Mouse (Mus musculus) hindbrain, embryonic 14.5 days (tissue): Measurements from ENCODE around the gene Chrd. TPM values are rescaled to one million over a fixed set of nuclear protein-coding genes. Genes with fewer than 3 reads are reported as not detected.

Experiments
- ATAC-seq: fragments of 200-750 bp; cut with Nextera tagmentation; 2 replicates; pipeline ENCODE4 v1.8.0; 2017; ENCODE audit warnings: moderate number of reproducible peaks, mild to moderate bottlenecking, moderate TSS enrichment, moderate library complexity; ENCODE audit not compliant: low FRiP score
- DNase-seq: peaks from one replicate; pipeline ENCODE4 v3.0.0-alpha.2; 2015; ENCODE audit warnings: low spot score
- H3K27ac ChIP-seq: fragments of 300-500 bp; sonication (generic); 2 replicates; pipeline ENCODE4 v1.5.1; 2014; ENCODE audit warnings: mild to moderate bottlenecking, moderate library complexity
- H3K27me3 ChIP-seq: fragments of 300-500 bp; sonication (generic); 2 replicates; pipeline ENCODE4 v1.6.1; 2014; ENCODE audit warnings: mild to moderate bottlenecking, low read length, mixed read lengths; ENCODE audit not compliant: control insufficient read depth, insufficient read depth
- H3K36me3 ChIP-seq: fragments of 300-500 bp; sonication (generic); replicated peaks from 2 replicates; pipeline ENCODE4 v1.6.1; 2014; ENCODE audit not compliant: control insufficient read depth, insufficient read depth
- H3K4me1 ChIP-seq: fragments of 300-500 bp; sonication (generic); replicated peaks from 2 replicates; pipeline ENCODE4 v1.6.1; 2014; ENCODE audit warnings: antibody characterized with exemption, low read length, mixed read lengths; ENCODE audit not compliant: control insufficient read depth, insufficient read depth
- H3K4me2 ChIP-seq: fragments of 300-500 bp; sonication (generic); replicated peaks from 2 replicates; pipeline ENCODE4 v1.6.1; 2014; ENCODE audit warnings: mild to moderate bottlenecking, moderate library complexity
- H3K4me3 ChIP-seq: fragments of 300-500 bp; sonication (generic); replicated peaks from 2 replicates; pipeline ENCODE4 v1.5.1; 2014; ENCODE audit warnings: mild to moderate bottlenecking, low read length
- H3K9ac ChIP-seq: fragments of 300-500 bp; sonication (generic); 2 replicates; pipeline ENCODE4 v1.6.1; 2014
- H3K9me3 ChIP-seq: fragments of 300-500 bp; sonication (generic); 2 replicates; pipeline ENCODE4 v1.6.1; 2016; ENCODE audit warnings: low read length; ENCODE audit not compliant: control insufficient read depth
- WGBS: fragments of 180-500 bp; shearing (Covaris S2); extraction: QIAGEN DNeasy Blood & Tissue Kit; methylation state at CpG from one replicate; pipeline ENCODE4 v1.1.7; 2014; 5-methylcytosine and 5-hydroxymethylcytosine counted together
- polyA plus RNA-seq: library from polyadenylated mRNA; unstranded; fragments of >200 nt; fragmentation: Nextera tagmentation; extraction: Ambion mirVana; gene quantifications from 2 replicates; pipeline ENCODE4 v1.2.1, GENCODE M21; 2014

The Chrd gene
- polyA plus RNA-seq, 1 experiment from 2014 or later = 7.3 TPM

GRCm38 (mm10) chr16:20781101-20781630, 48.2 kb downstream of the Chrd start:
- no peak for DNase-seq
- H3K4me1 ChIP-seq = no peaks in the 10 kb centered on the region
- no peak overlapping the region for H3K27ac ChIP-seq
- no peak overlapping the region for H3K4me2 ChIP-seq
- H3K36me3 ChIP-seq = no peaks in the 10 kb centered on the region
- no peaks in the 10 kb centered on the region for H3K9me3 ChIP-seq
- ATAC-seq = no peak
- 69% methylated on average over 4 of the region's 4 CpGs for WGBS
- H3K4me3 ChIP-seq = no peak overlapping the region
- H3K9ac ChIP-seq = no peak overlapping the region
- H3K27me3 ChIP-seq = no peaks in the 10 kb centered on the region

- Histone ChIP-seq H3K4me2 (no peak overlapping the region), H3K27ac (no peak overlapping the region), H3K36me3 (no peaks in the 10 kb centered on the region), H3K4me3 (no peak overlapping the region), H3K4me1 (no peaks in the 10 kb centered on the region), H3K9ac (no peak overlapping the region), H3K9me3 (no peaks in the 10 kb centered on the region), H3K27me3 (no peaks in the 10 kb centered on the region)
- WGBS = 98% methylated on average over 2 of the region's 2 CpGs
- ATAC-seq (no peak), DNase-seq (no peak)
Observed at GRCm38 (mm10) chr16:20783891-20784290, 51.0 kb downstream of the Chrd start.

- ATAC-seq (no peak), DNase-seq (no peak)
- Histone ChIP-seq H3K9ac (no peak overlapping the region), H3K27ac (no peak overlapping the region), H3K4me3 (no peak overlapping the region), H3K9me3 (no peaks in the 10 kb centered on the region), H3K36me3 (no peaks in the 10 kb centered on the region), H3K27me3 (no peaks in the 10 kb centered on the region), H3K4me1 (no peaks in the 10 kb centered on the region), H3K4me2 (no peak overlapping the region)
Observed at GRCm38 (mm10) chr16:20784754-20785153, 51.8 kb downstream of the Chrd start.

- H3K27me3 ChIP-seq = no peaks in the 10 kb centered on the region
Observed at GRCm38 (mm10) chr16:20786556-20786955, 53.6 kb downstream of the Chrd start.

GRCm38 (mm10) chr16:20791803-20792202, 58.9 kb downstream of the Chrd start:
- no peak overlapping the region for H3K4me2 ChIP-seq
- H3K36me3 ChIP-seq = no peaks in the 10 kb centered on the region
- no peaks in the 10 kb centered on the region for H3K27me3 ChIP-seq
- no peak overlapping the region for H3K4me3 ChIP-seq
- H3K9ac ChIP-seq = no peak overlapping the region
- no peaks in the 10 kb centered on the region for H3K4me1 ChIP-seq
- 64% methylated on average over 6 of the region's 6 CpGs for WGBS
- no peak overlapping the region for H3K27ac ChIP-seq
- ATAC-seq (no peak), DNase-seq (no peak)
- no peaks in the 10 kb centered on the region for H3K9me3 ChIP-seq

More at GRCm38 (mm10) chr16:20786556-20786955, 53.6 kb downstream of the Chrd start:
- WGBS = 87% methylated on average over 6 of the region's 6 CpGs
- DNase-seq (no peak), ATAC-seq (no peak)
- H3K4me3 ChIP-seq = no peak overlapping the region
- no peak overlapping the region for H3K4me2 ChIP-seq
- H3K9me3 ChIP-seq = no peaks in the 10 kb centered on the region
- H3K4me1 ChIP-seq = no peaks in the 10 kb centered on the region
- no peak overlapping the region for H3K9ac ChIP-seq
- no peak overlapping the region for H3K27ac ChIP-seq
- no peaks in the 10 kb centered on the region for H3K36me3 ChIP-seq

Other genes with a start within 250 kb of the Chrd start
- 88.0 and 89.2 TPM in 2 replicates for gene Eif2b5, start 234.3 kb upstream of the Chrd start, polyA plus RNA-seq
- 36.4 and 40.9 TPM in 2 replicates for gene Dvl3, start 216.1 kb upstream of the Chrd start, polyA plus RNA-seq
- 1,214 and 1,314 TPM in 2 replicates for gene Ap2m1, start 197.6 kb upstream of the Chrd start, polyA plus RNA-seq
- 75.3 and 77.5 TPM in 2 replicates for gene Abcf3, start 184.6 kb upstream of the Chrd start, polyA plus RNA-seq
- gene Vwa5b2, start 143.7 kb upstream of the Chrd start, polyA plus RNA-seq = 22.1 and 24.4 TPM in 2 replicates
- 10.4 and 11.0 TPM in 2 replicates for gene Eef1akmt4, start 121.5 kb upstream of the Chrd start, polyA plus RNA-seq
- not detected in 2 replicates for gene Gm49333, start 121.5 kb upstream of the Chrd start, polyA plus RNA-seq
- 44.8 and 45.3 TPM in 2 replicates for gene Alg3, start 121.4 kb upstream of the Chrd start, polyA plus RNA-seq
- 61.8 and 63.8 TPM in 2 replicates for gene Camk2n2, start 111.8 kb upstream of the Chrd start, polyA plus RNA-seq
- 10.6 and 12.1 TPM in 2 replicates for gene Ece2, start 103.3 kb upstream of the Chrd start, polyA plus RNA-seq
- 329 and 358 TPM in 2 replicates for gene Psmd2, start 81.5 kb upstream of the Chrd start, polyA plus RNA-seq
- 124 and 130 TPM in 2 replicates for gene Eif4g1, start 64.8 kb upstream of the Chrd start, polyA plus RNA-seq
- 41.8 and 44.2 TPM in 2 replicates for gene Fam131a, start 39.9 kb upstream of the Chrd start, polyA plus RNA-seq
- 93.2 and 95.9 TPM in 2 replicates for gene Polr2h, start 15.5 kb upstream of the Chrd start, polyA plus RNA-seq
- 28.7 and 32.1 TPM in 2 replicates for gene Clcn2, start 15.4 kb upstream of the Chrd start, polyA plus RNA-seq
- 0.86 and 1.2 TPM in 2 replicates for gene Thpo, start 1.4 kb downstream of the Chrd start, polyA plus RNA-seq